Mouse (Mus musculus): ENCODE data around the gene Usp47. TPM values are rescaled to one million over a fixed set of nuclear protein-coding genes. Genes with fewer than 3 reads are reported as not detected.

The Usp47 gene
- 10 to 100 TPM; 64.1 to 73.5 TPM for total RNA-seq (2021)
- long read RNA-seq, experiment 1, full-length matches to known transcripts = 155 of 188 reads
- long read RNA-seq, experiment 1, partial matches to known transcripts = 14 of 188 reads
- long read RNA-seq, experiment 1, other reads (novel, unspliced or antisense) = 19 of 188 reads
- long read RNA-seq, experiment 2, full-length matches to known transcripts = 108 of 134 reads
- long read RNA-seq, experiment 2, partial matches to known transcripts = 7 of 134 reads
- long read RNA-seq, experiment 2, other reads (novel, unspliced or antisense) = 19 of 134 reads

DNA sequence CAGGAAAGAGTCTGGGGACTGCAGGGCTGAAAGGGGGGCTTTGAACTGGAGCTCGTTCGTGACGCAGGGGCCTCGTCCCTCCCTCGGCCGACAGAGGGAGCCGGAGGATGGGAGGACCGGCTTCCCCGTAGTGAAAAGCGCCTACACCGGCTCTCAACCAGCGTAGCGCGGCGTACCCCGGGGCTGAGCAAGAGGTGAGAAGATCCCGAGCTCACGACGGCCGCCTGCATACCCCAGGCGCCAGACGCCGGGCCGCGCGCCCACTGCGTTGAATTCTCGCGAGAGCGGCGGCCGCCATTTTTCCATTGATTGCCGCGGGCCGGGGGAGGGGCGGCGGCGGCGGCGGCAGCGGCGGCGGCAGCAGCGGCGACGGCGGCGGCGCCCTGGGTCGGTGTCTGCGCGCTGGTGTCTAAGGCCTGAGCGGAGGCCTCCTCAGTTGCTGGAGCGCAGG lies at the start of gene Usp47:
TSS of gene Usp47 (plus strand) at position 355 of the 451 bp plus-strand sequence.
- Histone ChIP-seq H3K4me3 (peak within 1 kb of the TSS; percentile 67), H3K27ac (peak within 1 kb of the TSS; percentile 99)
- DNase-seq (ENCODE audit: extremely low spot score in 1 of 2, low spot score in 2 of 2) = peak; percentile 81 to 85
- peak; percentile 73 for TF ChIP-seq CTCF (IDR thresholded peaks at IDR 0.05)
- intact Hi-C loops (cut with DNase I) = loop anchor here (5.0 kb wide), 1 partner anchor 159 kb away; no protein-coding TSS in a partner anchor

DNA sequence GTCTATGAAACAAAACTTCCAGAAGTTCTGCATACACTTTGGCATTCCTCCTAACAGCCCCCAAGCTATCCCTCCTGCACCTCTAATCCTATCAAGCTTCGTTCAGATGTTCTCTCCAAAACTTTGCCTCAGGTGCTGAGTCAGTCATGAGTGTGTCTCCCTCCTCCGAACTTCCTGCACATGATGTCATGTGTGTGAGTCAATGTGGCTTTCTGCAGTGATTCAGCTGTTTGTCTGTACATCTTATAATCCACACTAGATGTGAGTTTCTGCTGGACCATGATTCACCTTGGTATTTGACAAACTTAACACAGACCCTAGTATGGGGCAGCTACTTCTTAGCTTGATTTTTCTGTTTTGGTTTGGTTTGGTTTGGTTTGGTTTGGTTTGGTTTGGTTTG lies 46.9 kb upstream of the Usp47 start:
- Histone ChIP-seq H3K27ac (no peak overlapping the region), H3K4me3 (no peak overlapping the region)
- no peak for TF ChIP-seq CTCF (IDR thresholded peaks at IDR 0.05)
- intact Hi-C loops (cut with DNase I) = no loop called here
- DNase-seq (ENCODE audit: extremely low spot score in 1 of 2, low spot score in 2 of 2) = no peak

DNA sequence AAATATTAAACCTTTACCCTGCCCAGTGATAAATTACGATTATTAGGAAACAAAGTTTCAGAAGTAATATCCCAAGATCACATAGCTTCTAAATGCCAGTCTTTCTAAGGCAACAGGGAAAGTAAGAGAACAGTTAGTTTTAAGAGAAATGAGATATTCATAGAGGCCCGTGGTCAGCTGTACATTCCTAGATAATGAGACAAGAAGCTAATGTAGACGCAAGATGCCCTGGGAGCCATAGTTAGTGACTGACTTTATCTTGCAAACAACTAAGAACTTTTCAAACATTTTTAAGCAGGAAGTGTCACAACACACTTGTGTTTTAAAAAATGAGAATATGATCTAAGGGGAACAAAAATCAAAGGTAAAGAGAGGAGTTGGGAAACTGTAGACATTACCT lies 45.4 kb upstream of the Usp47 start:
- intact Hi-C loops (cut with DNase I) = no loop called here
- TF ChIP-seq CTCF (IDR thresholded peaks at IDR 0.05) = no peak
- no peak for DNase-seq (ENCODE audit: extremely low spot score in 1 of 2, low spot score in 2 of 2)

DNA sequence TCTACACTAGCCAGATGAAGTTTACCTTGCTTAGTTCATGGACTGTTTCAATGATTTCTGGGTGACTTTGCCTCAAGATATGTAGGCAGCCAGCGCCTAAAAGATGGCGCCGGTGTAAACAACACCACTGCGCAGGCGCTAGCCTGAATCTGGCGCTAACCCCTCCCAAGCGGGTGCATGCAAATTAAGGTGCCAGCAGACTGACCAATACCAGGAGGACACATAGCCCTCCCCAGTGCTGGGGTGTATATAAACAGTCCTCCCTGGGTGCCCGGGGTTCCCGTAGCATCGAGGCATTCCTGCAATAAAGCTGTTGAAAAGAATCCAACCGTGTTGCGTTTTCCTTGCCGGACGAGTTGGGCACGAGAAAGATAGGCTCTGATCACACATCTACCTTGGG lies 41.0 kb upstream of the Usp47 start:
- intact Hi-C loops (cut with DNase I) = no loop called here
- no peak overlapping the region for H3K27ac ChIP-seq
- H3K4me3 ChIP-seq = no peak overlapping the region
- no peak for DNase-seq (ENCODE audit: extremely low spot score in 1 of 2, low spot score in 2 of 2)
- no peak for TF ChIP-seq CTCF (IDR thresholded peaks at IDR 0.05)

More for the DNA sequence above, 45.4 kb upstream of the Usp47 start:
- no peak overlapping the region for H3K4me3 ChIP-seq
- H3K27ac ChIP-seq = no peak overlapping the region

DNA sequence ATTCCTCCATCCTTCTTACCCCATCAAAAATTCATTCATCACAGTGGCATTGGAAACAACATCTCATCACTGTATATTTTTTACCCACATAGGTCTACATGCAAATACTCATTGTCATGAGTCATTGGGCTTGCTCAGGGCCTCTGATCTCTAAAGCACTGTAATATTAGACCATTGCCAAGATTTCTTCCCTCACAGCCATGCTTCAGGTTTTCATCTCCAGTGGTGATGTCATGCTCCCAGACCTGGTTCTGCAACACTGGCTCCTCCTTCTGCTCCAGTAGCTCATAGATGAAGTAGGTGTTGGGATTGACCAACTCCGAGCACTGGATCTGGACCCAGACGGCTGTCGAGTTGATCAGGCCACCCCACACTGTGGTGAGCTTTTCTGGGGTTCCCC lies 38.8 kb upstream of the Usp47 start:
- H3K4me3 ChIP-seq = no peak overlapping the region
- TF ChIP-seq CTCF (IDR thresholded peaks at IDR 0.05) = no peak
- DNase-seq (ENCODE audit: extremely low spot score in 1 of 2, low spot score in 2 of 2) = no peak
- H3K27ac ChIP-seq = no peak overlapping the region
- intact Hi-C loops (cut with DNase I) = no loop called here

DNA sequence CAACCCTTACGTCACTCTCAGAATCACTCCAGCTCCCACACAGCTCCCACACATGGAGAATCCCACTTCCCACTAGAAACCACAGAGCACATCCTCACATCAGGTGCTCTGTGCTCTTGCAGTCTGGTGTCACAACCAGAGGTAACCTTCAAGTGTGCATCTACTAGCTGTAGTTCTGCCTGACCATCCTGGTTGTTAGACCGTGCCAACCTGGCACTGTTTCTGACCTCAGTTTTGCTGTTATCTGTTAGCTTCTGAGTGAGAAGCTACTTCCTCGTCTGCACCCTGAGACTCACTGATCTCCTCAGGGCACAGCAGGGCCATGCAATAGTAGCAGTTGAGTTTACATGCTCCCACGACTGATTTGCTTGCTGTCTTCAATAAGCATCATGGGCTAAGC lies 38.0 kb upstream of the Usp47 start:
- DNase-seq (ENCODE audit: extremely low spot score in 1 of 2, low spot score in 2 of 2) = no peak
- no peak for TF ChIP-seq CTCF (IDR thresholded peaks at IDR 0.05)
- no peak overlapping the region for H3K4me3 ChIP-seq
- H3K27ac ChIP-seq = no peak overlapping the region
- intact Hi-C loops (cut with DNase I) = no loop called here

DNA sequence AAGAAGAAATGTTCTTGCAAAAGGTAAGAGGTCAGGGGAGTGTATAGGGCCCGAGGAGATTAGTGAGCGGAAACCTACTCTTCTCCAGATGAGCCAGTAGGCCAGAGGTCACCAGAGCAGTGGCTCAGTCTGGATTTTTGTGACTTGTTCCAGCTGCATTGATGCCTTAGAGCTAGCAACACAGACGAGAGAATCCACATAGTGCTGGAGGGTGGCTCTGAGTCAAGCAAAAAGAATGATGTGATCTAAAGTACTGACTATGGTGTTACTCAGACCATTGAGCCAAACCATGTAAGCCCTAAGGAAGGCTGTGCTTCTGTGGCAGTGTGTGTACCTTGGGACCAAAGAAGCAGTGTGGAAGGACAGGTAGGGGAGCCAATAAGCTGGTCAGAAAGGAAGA lies 36.4 kb upstream of the Usp47 start:
- Histone ChIP-seq H3K27ac (no peak overlapping the region), H3K4me3 (no peak overlapping the region)
- intact Hi-C loops (cut with DNase I) = no loop called here
- TF ChIP-seq CTCF (IDR thresholded peaks at IDR 0.05) = no peak
- no peak for DNase-seq (ENCODE audit: extremely low spot score in 1 of 2, low spot score in 2 of 2)

DNA sequence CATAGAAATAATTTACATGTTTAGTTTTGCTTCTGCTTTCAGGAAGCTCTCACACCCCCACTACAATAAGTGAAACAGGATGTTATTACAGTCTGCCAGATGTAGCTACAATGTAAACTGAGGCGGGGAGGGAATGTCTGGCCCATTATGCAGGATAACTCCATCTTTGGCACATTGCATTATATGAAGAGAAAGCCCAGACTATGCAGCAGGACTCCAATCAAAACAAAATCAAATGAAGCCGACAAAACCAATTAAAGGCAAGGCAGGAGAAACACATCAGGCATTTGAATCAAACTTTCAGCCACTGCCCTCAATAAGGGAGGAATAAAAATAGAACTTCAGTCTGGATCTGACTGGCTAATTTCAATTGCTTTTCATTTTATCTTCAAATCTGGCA lies 25.9 kb upstream of the Usp47 start:
- intact Hi-C loops (cut with DNase I) = no loop called here
- DNase-seq (ENCODE audit: extremely low spot score in 1 of 2, low spot score in 2 of 2) = no peak
- H3K27ac ChIP-seq = no peak overlapping the region
- H3K4me3 ChIP-seq = no peak overlapping the region
- TF ChIP-seq CTCF (IDR thresholded peaks at IDR 0.05) = no peak

DNA sequence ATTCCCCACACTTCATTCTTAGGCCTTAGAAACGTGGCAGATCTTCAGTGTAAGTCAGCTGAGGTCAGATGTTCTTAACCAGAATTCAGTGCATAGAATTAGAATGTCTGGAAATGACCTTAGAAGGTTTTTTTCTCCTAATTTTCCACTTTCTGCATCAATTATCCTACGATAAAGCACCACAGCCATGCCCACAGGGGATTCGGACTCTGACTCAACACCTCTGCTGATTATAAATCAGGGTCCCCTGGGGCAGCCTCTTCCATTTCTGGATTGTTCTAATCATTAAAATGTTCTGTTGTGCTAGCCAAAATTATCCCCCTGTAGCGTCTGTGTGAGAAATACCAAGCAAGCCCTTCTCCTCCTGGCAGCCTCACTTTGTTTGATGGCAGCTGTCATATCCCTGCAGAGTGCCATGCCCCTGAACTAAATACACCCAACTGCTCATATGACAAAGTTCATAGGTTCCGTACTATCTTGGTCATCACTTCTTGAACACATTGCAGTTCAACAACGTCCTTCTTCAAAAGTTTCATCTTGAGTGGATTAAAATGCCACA lies 24.8 kb upstream of the Usp47 start:
- Histone ChIP-seq H3K27ac (no peak overlapping the region), H3K4me3 (no peak overlapping the region)
- no peak for TF ChIP-seq CTCF (IDR thresholded peaks at IDR 0.05)
- intact Hi-C loops (cut with DNase I) = no loop called here
- no peak for DNase-seq (ENCODE audit: extremely low spot score in 1 of 2, low spot score in 2 of 2)

DNA sequence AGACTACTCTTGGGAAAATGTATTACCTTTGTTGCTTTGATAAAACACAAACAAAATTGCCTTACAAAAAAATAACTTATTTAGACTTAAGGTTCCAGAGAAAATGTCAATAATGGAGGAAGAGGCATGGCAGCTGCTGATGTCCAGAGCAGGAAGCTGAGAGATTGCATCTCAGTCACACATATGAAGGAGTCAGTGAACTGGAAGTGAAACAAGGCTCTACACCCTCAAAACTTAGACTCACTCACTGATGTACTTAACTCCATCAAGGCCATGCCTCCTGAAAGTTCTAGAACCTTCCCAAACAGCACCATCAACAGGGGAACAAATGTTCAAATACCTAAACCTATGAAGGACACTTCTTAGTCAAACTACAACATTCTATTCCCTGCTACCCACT lies 23.9 kb upstream of the Usp47 start:
- intact Hi-C loops (cut with DNase I) = no loop called here
- TF ChIP-seq CTCF (IDR thresholded peaks at IDR 0.05) = no peak
- H3K27ac ChIP-seq = no peak overlapping the region
- no peak for DNase-seq (ENCODE audit: extremely low spot score in 1 of 2, low spot score in 2 of 2)
- no peak overlapping the region for H3K4me3 ChIP-seq

DNA sequence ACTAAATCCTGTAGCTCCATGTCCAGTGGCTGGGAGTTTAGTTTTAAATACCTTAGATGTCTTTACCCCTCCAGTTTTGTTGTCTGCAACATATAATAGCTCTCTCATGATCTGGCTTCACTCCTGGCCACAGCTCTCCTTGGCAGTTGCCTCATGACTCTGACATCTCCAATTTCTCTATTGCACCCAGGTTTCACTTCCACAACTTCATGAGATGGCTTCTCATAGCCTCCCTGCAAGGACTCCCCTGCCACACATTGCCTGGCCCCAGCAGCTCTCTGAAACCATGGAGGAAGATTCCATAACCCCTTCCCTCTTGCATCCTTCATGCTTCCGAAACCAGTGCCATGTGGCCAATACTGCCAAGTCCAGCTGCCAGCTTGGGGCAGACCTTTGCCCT lies 23.1 kb upstream of the Usp47 start:
- intact Hi-C loops (cut with DNase I) = no loop called here
- Histone ChIP-seq H3K4me3 (no peak overlapping the region), H3K27ac (no peak overlapping the region)
- DNase-seq (ENCODE audit: extremely low spot score in 1 of 2, low spot score in 2 of 2) = no peak
- TF ChIP-seq CTCF (IDR thresholded peaks at IDR 0.05) = no peak

DNA sequence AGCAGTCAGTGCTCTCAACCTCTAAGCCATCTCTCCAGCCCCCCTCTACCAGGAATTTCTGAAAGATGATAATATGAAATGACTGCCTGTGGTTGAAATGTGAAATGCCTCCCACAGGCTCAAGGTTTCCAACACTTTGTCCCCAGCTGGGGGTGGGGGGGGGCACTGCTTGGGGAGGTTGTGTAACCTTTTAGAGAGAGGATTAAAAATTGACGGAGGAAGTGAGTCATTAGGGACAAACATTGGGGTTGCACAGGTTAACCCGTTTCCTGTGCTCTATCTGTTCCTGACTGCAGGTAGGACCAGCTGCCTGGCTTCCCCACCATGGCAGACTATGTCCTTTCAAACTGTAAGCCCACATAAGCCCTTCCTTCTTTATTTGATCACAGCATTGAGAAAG lies 12.8 kb upstream of the Usp47 start:
- intact Hi-C loops (cut with DNase I) = no loop called here
- H3K4me3 ChIP-seq = no peak overlapping the region
- no peak for TF ChIP-seq CTCF (IDR thresholded peaks at IDR 0.05)
- H3K27ac ChIP-seq = no peak overlapping the region
- DNase-seq (ENCODE audit: extremely low spot score in 1 of 2, low spot score in 2 of 2) = no peak

DNA sequence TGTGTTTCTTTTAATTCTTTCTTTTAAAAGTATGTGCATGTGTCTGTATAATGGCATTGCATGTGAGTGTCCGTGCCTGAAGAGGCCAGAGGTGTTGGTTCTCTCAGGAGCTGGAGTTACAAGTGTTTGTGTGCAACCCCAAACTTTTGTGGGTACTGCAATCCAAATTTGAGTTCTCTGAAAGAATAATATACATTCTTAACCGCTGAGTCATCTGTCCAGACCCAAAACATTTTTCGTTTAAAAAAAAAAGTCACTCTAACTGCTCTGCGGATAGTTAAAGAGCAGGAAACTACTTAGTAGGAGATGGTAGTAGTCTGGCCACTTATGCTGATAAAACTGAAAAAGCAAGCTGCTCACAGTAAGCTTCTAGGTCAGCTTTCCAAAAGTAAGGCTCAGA lies 12.3 kb upstream of the Usp47 start:
- no peak overlapping the region for H3K27ac ChIP-seq
- no peak overlapping the region for H3K4me3 ChIP-seq
- intact Hi-C loops (cut with DNase I) = no loop called here
- TF ChIP-seq CTCF (IDR thresholded peaks at IDR 0.05) = no peak
- no peak for DNase-seq (ENCODE audit: extremely low spot score in 1 of 2, low spot score in 2 of 2)

Data from left cerebral cortex, adult 2 months (tissue).